In the genomic region with DNA sequence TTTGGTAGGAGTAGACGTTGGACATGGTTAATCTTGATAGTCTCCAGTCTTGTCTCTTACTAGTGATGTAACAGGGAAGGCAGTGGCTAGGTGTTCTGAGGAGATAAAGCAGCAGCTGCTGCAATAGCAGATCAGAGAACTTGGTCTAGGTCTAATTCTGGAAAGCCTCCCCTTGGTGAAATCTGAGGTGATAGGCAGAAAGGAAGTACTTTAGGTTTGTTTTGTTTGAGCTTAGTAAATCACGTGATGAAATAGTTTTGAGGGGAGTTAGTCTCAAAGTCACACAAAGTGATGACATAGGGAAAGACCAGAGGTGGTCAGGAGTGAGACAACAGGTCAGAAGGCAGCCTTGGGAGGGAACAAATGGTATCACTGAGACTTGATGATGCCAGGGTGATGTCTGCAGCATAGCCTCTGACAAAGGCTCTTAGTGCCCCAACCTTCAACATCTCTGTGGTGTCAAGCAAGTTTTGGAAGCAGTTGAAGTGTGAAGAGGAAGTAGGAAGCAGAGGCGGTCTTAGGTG, we compare ENCODE assay signal across 14 mouse cellular contexts. TPM values are rescaled to one million over a fixed set of nuclear protein-coding genes. Genes with fewer than 3 reads are reported as not detected.
DNase-seq lines count a peak whose midpoint lies in the region; ATAC-seq lines count a peak whose summit lies in the region.
"Had no signal": no experiment of that assay in that cellular context is flagged by ENCODE, and none has a peak within 500 bp of the region (broad histone marks: within the 10 kb centered on the region; RNA-seq: fewer than 3 reads in every experiment).

No protein-coding gene starts in this region.

- ATAC-seq in CD4-positive, CD25-positive, alpha-beta regulatory T cell, adult 4 months, result peak; percentile 48
- ATAC-seq in erythroid progenitor cell, adult 5-6 weeks (replicated peaks; ENCODE audit: low FRiP score, poor library complexity, severe bottlenecking), result peak; percentile 88
- ATAC-seq in megakaryocyte, adult 5-6 weeks (ENCODE audit: poor library complexity, severe bottlenecking), result peak; percentile 65
- no peak; the same call in 1 of the 2 replicates for ATAC-seq in heart, embryonic 12.5 days (ENCODE audit: insufficient number of reproducible peaks, low FRiP score)

- H3K4me3 ChIP-seq in heart, embryonic 12.5 days, result no peak overlapping the region
- H3K4me3 ChIP-seq: erythroblast, embryonic 14.5 days; heart, adult 2 months; hindbrain, embryonic 10.5 days; limb, embryonic 12.5 days had no signal

- H3K9ac ChIP-seq in heart, embryonic 12.5 days, result no peak overlapping the region
- H3K9ac ChIP-seq: limb, embryonic 12.5 days had no signal

- 24% methylated on average over 3 of the region's 3 CpGs for WGBS in heart, embryonic 12.5 days

- peak; percentile 76 for DNase-seq in 416B (ENCODE audit: low read depth)
- DNase-seq in cerebellum, adult 9-10 months, result no peak
- DNase-seq in heart, postnatal 36 days, result no peak
- DNase-seq in frontal cortex, postnatal 25 days (ENCODE audit: low spot score in 2 of 2), result no peak
- DNase-seq: heart, adult 2 months; kidney, adult 2 months; lung, postnatal 4 days had no signal

- no peak overlapping the region for H3K4me2 ChIP-seq in heart, embryonic 12.5 days
- H3K4me2 ChIP-seq: limb, embryonic 12.5 days had no signal

- no peak overlapping the region for H3K27ac ChIP-seq in heart, embryonic 12.5 days (ENCODE audit: poor library complexity, severe bottlenecking)
- H3K27ac ChIP-seq: heart, adult 2 months; hindbrain, embryonic 10.5 days; limb, embryonic 12.5 days had no signal

- peaks cover 4% of the 10 kb centered on the region for H3K36me3 ChIP-seq in heart, embryonic 12.5 days

- H3K9me3 ChIP-seq in heart, embryonic 12.5 days (replicated peaks), result no peaks in the 10 kb centered on the region
- H3K9me3 ChIP-seq: hindbrain, embryonic 10.5 days; limb, embryonic 12.5 days had no signal

- intact Hi-C loops in heart, postnatal 36 days (cut with DNase I), result no loop called here

- no peaks in the 10 kb centered on the region for H3K27me3 ChIP-seq in heart, embryonic 12.5 days (replicated peaks)
- H3K27me3 ChIP-seq: limb, embryonic 12.5 days had no signal

- H3K4me1 ChIP-seq in heart, embryonic 12.5 days (replicated peaks), result peaks cover 38% of the 10 kb centered on the region
- H3K4me1 ChIP-seq: limb, embryonic 12.5 days had no signal

RNA-seq across cellular contexts. Expression of a gene that starts 11.1 kb away (rescaled TPM):
- polyA plus RNA-seq in CD4-positive, CD25-positive, alpha-beta regulatory T cell, adult 4 months (2017; shearing (Covaris generic)), result 10 to 100 TPM; 18.8 to 19.9 TPM
- total RNA-seq in erythroid progenitor cell, adult 5-6 weeks (2015; ENCODE audit: low replicate concordance), result 23.8 and 33.1 TPM in 2 replicates
- total RNA-seq in erythroid progenitor cell, adult 5-6 weeks (2017; ENCODE audit: low replicate concordance), result 22.3 and 38.0 TPM in 2 replicates
- 23.2 and 26.6 TPM in 2 replicates for total RNA-seq in megakaryocyte, adult 5-6 weeks (2015)
- total RNA-seq in megakaryocyte, adult 5-6 weeks (2017), result 19.6 and 26.5 TPM in 2 replicates
- total RNA-seq in heart, postnatal 36 days (2021), result 10 to 100 TPM; 14.3 to 16.4 TPM
- polyA plus RNA-seq in heart, embryonic 12.5 days (2016; fragmentation: Nextera tagmentation; extraction: Ambion mirVana), result 15.2 and 18.1 TPM in 2 replicates

RNA-seq across cellular contexts. Expression of a gene that starts 52.8 kb away (rescaled TPM):
- polyA plus RNA-seq in CD4-positive, CD25-positive, alpha-beta regulatory T cell, adult 4 months (2017; shearing (Covaris generic)), result under 1 TPM; 0.29 to 0.46 TPM
- 0.36 TPM in 1 of 2 replicates, not detected in the other for total RNA-seq in erythroid progenitor cell, adult 5-6 weeks (2015; ENCODE audit: low replicate concordance)
- total RNA-seq in erythroid progenitor cell, adult 5-6 weeks (2017; ENCODE audit: low replicate concordance), result not detected in 2 replicates
- total RNA-seq in megakaryocyte, adult 5-6 weeks (2015), result not detected in 2 replicates
- under 0.01 TPM in 1 of 2 replicates, not detected in the other for total RNA-seq in megakaryocyte, adult 5-6 weeks (2017)
- total RNA-seq in heart, postnatal 36 days (2021), result 100 to 1,000 TPM; 107 to 112 TPM
- 30.2 and 30.4 TPM in 2 replicates for polyA plus RNA-seq in heart, embryonic 12.5 days (2016; fragmentation: Nextera tagmentation; extraction: Ambion mirVana)

RNA-seq across cellular contexts. Expression of a gene that starts 57.0 kb away (rescaled TPM):
- 100 to 1,000 TPM; 260 to 342 TPM for polyA plus RNA-seq in CD4-positive, CD25-positive, alpha-beta regulatory T cell, adult 4 months (2017; shearing (Covaris generic))
- total RNA-seq in erythroid progenitor cell, adult 5-6 weeks (2015; ENCODE audit: low replicate concordance), result 59.5 and 114 TPM in 2 replicates
- total RNA-seq in erythroid progenitor cell, adult 5-6 weeks (2017; ENCODE audit: low replicate concordance), result 60.1 and 88.2 TPM in 2 replicates
- total RNA-seq in megakaryocyte, adult 5-6 weeks (2015), result 139 and 169 TPM in 2 replicates
- 344 and 355 TPM in 2 replicates for total RNA-seq in megakaryocyte, adult 5-6 weeks (2017)
- total RNA-seq in heart, postnatal 36 days (2021), result 10 to 100 TPM; 51.2 to 52.2 TPM
- 145 and 152 TPM in 2 replicates for polyA plus RNA-seq in heart, embryonic 12.5 days (2016; fragmentation: Nextera tagmentation; extraction: Ambion mirVana)

Comparison
In these comparisons a context has a peak if more than half of its experiments do, and no peak if none do; other contexts are left out.
1. RNA of a gene that starts 52.8 kb away (total RNA-seq): 107 to 112 TPM in heart, postnatal 36 days; 0.36 TPM in erythroid progenitor cell, adult 5-6 weeks and under 0.01 TPM in megakaryocyte, adult 5-6 weeks; every median in the first group is over 10 times any median in the second.